Mouse (Mus musculus) myocyte (in vitro differentiated cells): ENCODE results near the gene Map3k1.

ENCODE experiments used
- CEBPB ChIP-seq: IDR thresholded peaks from 2 replicates; pipeline ENCODE4 v1.6.1; 2011; ENCODE audit warnings: mild to moderate bottlenecking, moderate library complexity; ENCODE audit not compliant: poor library complexity, insufficient read depth, severe bottlenecking
- E2F4 ChIP-seq: IDR thresholded peaks from one replicate; pipeline ENCODE4 v1.6.1; 2011; ENCODE audit warnings: mild to moderate bottlenecking, control low read depth, moderate library complexity; ENCODE audit not compliant: insufficient read depth
- MAX ChIP-seq: IDR thresholded peaks from one replicate; pipeline ENCODE4 v1.6.1; 2011; ENCODE audit warnings: low read depth, mild to moderate bottlenecking, control low read depth
- MYOD1 ChIP-seq, 3 experiments: IDR thresholded peaks; one replicate each; pipeline ENCODE4 v1.6.1; 2011; ENCODE audit warnings: control low read depth in 2 of 3, low read depth in 2 of 3, mild to moderate bottlenecking in 2 of 3, moderate library complexity in 1 of 3; ENCODE audit not compliant: insufficient read length in 2 of 3, control insufficient read depth in 1 of 3
- MYOG ChIP-seq, 3 experiments: IDR thresholded peaks; one replicate each; pipeline ENCODE4 v1.6.1; 2011; ENCODE audit warnings: control low read depth in 2 of 3, low read depth in 2 of 3, mild to moderate bottlenecking in 2 of 3; ENCODE audit not compliant: insufficient read length in 2 of 3, control insufficient read depth in 1 of 3, insufficient read depth in 1 of 3
- POLR2A ChIP-seq: IDR thresholded peaks from one replicate; pipeline ENCODE4 v1.6.1; 2011; ENCODE audit warnings: low read depth, mild to moderate bottlenecking, control low read depth, moderate library complexity; ENCODE audit not compliant: insufficient read length
- POLR2AphosphoS2 ChIP-seq: IDR thresholded peaks from one replicate; pipeline ENCODE4 v1.6.1; 2011; ENCODE audit warnings: low read depth, control low read depth; ENCODE audit not compliant: insufficient read length
- REST ChIP-seq: IDR thresholded peaks from one replicate; pipeline ENCODE4 v1.6.1; 2011; ENCODE audit warnings: mild to moderate bottlenecking, control low read depth, moderate library complexity; ENCODE audit not compliant: insufficient read depth, insufficient read length
- TCF12 ChIP-seq: IDR thresholded peaks from one replicate; pipeline ENCODE4 v1.6.1; 2011; ENCODE audit warnings: mild to moderate bottlenecking, control low read depth; ENCODE audit not compliant: poor library complexity, insufficient read depth, severe bottlenecking
- USF1 ChIP-seq: IDR thresholded peaks from one replicate; pipeline ENCODE4 v1.6.1; 2011; ENCODE audit warnings: low read depth, mild to moderate bottlenecking, control low read depth, moderate library complexity

DNA sequence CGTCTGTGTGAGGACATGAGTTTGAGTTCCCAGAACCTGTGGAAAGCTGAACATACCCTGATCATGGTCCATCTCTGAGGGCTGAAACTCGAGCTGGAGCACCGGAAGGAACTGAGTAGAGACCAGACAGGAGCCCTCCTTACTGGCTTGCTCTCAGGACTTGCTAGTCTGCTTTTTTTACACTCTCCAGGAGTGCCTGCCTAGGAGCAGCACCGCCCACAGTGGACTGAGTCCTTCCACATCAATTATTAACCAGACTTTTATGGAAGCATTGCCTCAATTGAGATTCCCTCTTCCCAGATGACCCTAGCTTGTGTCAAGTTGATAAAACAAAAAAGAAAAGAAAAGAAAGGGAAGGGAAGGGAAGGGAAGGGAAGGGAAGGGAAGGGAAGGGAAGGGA lies 18.7 kb upstream of the Map3k1 start:
- TF ChIP-seq MYOG (IDR thresholded peaks at IDR 0.05; ENCODE audit: control insufficient read depth in 1 of 3, insufficient read depth in 1 of 3, insufficient read length in 2 of 3, low read depth in 2 of 3) (no peak), REST (no peak), POLR2A (no peak), POLR2AphosphoS2 (no peak), E2F4 (no peak), USF1 (no peak), TCF12 (no peak), CEBPB (no peak), MAX (no peak), MYOD1 (IDR thresholded peaks at IDR 0.05; ENCODE audit: control insufficient read depth in 1 of 3, insufficient read length in 2 of 3, low read depth in 2 of 3) (no peak)
